Mouse (Mus musculus): ENCODE measurements around the gene Twsg1. TPM values are rescaled to one million over a fixed set of nuclear protein-coding genes. Genes with fewer than 3 reads are reported as not detected.
A peak's percentile ranks its signal among the peaks of the same experiment; 100 is the strongest.

Twsg1 gene
- polyA plus RNA-seq, 1 experiment from 2014 or later = 112 TPM

GRCm38 (mm10) chr17:65959011-65959410, 8.0 kb upstream of the Twsg1 start:
- Histone ChIP-seq H3K4me2 (ENCODE audit: low read length) (no peak overlapping the region), H3K9ac (ENCODE audit: low read depth, low read length) (no peak overlapping the region), H3K36me3 (ENCODE audit: insufficient read depth, low read length) (no peaks in the 10 kb centered on the region), H3K27ac (no peak overlapping the region), H3K4me3 (replicated peaks; ENCODE audit: low read depth, low read length) (no peak overlapping the region), H3K4me1 (replicated peaks; ENCODE audit: insufficient read depth, low read length) (no peaks in the 10 kb centered on the region), H3K27me3 (ENCODE audit: insufficient read depth, low read length) (no peaks in the 10 kb centered on the region), H3K9me3 (replicated peaks; ENCODE audit: low read length) (no peaks in the 10 kb centered on the region)
- WGBS = 29% methylated on average over 3 of the region's 3 CpGs
- ATAC-seq (replicated peaks; ENCODE audit: low FRiP score, low read depth) (no peak), DNase-seq (ENCODE audit: low spot score) (no peak)
- no peak for TF ChIP-seq CTCF (IDR thresholded peaks at IDR 0.05; ENCODE audit: low read depth)

- no peaks in the 10 kb centered on the region for H3K4me1 ChIP-seq (replicated peaks; ENCODE audit: insufficient read depth, low read length)
- no peaks in the 10 kb centered on the region for H3K36me3 ChIP-seq (ENCODE audit: insufficient read depth, low read length)
- DNase-seq (ENCODE audit: low spot score) = peak; percentile 23
- H3K9ac ChIP-seq (ENCODE audit: low read depth, low read length) = no peak overlapping the region
- no peak for ATAC-seq (replicated peaks; ENCODE audit: low FRiP score, low read depth)
- no peaks in the 10 kb centered on the region for H3K27me3 ChIP-seq (ENCODE audit: insufficient read depth, low read length)
- no peak for TF ChIP-seq CTCF (IDR thresholded peaks at IDR 0.05; ENCODE audit: low read depth)
- H3K27ac ChIP-seq = no peak overlapping the region
- WGBS = 71% methylated on average over 1 of the region's 1 CpGs
- no peak overlapping the region for H3K4me2 ChIP-seq (ENCODE audit: low read length)
- no peaks in the 10 kb centered on the region for H3K9me3 ChIP-seq (replicated peaks; ENCODE audit: low read length)
- H3K4me3 ChIP-seq (replicated peaks; ENCODE audit: low read depth, low read length) = no peak overlapping the region
Observed at GRCm38 (mm10) chr17:65958366-65958765, 7.3 kb upstream of the Twsg1 start.

GRCm38 (mm10) chr17:65957782-65958325, 6.8 kb upstream of the Twsg1 start:
- Histone ChIP-seq H3K9me3 (replicated peaks; ENCODE audit: low read length) (no peaks in the 10 kb centered on the region), H3K4me3 (replicated peaks; ENCODE audit: low read depth, low read length) (no peak overlapping the region), H3K9ac (ENCODE audit: low read depth, low read length) (no peak overlapping the region), H3K4me2 (ENCODE audit: low read length) (no peak overlapping the region), H3K36me3 (ENCODE audit: insufficient read depth, low read length) (no peaks in the 10 kb centered on the region), H3K4me1 (replicated peaks; ENCODE audit: insufficient read depth, low read length) (no peaks in the 10 kb centered on the region), H3K27me3 (ENCODE audit: insufficient read depth, low read length) (no peaks in the 10 kb centered on the region), H3K27ac (0 out of 2 replicates have a peak overlapping the region, but pooled peaks have one; percentile 44)
- DNase-seq (ENCODE audit: low spot score) (peak; percentile 33), ATAC-seq (replicated peaks; ENCODE audit: low FRiP score, low read depth) (no peak)
- TF ChIP-seq CTCF (IDR thresholded peaks at IDR 0.05; ENCODE audit: low read depth) = no peak
- WGBS = 64% methylated on average over 8 of the region's 8 CpGs

GRCm38 (mm10) chr17:65956993-65957781, 6.2 kb upstream of the Twsg1 start:
- TF ChIP-seq CTCF (IDR thresholded peaks at IDR 0.05; ENCODE audit: low read depth) = no peak
- H3K4me1 ChIP-seq (replicated peaks; ENCODE audit: insufficient read depth, low read length) = no peaks in the 10 kb centered on the region
- no peak overlapping the region for H3K4me3 ChIP-seq (replicated peaks; ENCODE audit: low read depth, low read length)
- WGBS = 46% methylated on average over 14 of the region's 14 CpGs
- H3K9me3 ChIP-seq (replicated peaks; ENCODE audit: low read length) = no peaks in the 10 kb centered on the region
- ATAC-seq (replicated peaks; ENCODE audit: low FRiP score, low read depth) (0 out of 2 replicates have a peak, but pooled peaks have one; percentile 26), DNase-seq (ENCODE audit: low spot score) (peak; percentile 71)
- no peaks in the 10 kb centered on the region for H3K27me3 ChIP-seq (ENCODE audit: insufficient read depth, low read length)
- no peak overlapping the region for H3K9ac ChIP-seq (ENCODE audit: low read depth, low read length)
- peak overlapping the region; percentile 60; the same call in 1 of the 2 replicates for H3K27ac ChIP-seq
- H3K4me2 ChIP-seq (ENCODE audit: low read length) = no peak overlapping the region
- no peaks in the 10 kb centered on the region for H3K36me3 ChIP-seq (ENCODE audit: insufficient read depth, low read length)

GRCm38 (mm10) chr17:65956140-65956539, 5.1 kb upstream of the Twsg1 start:
- no peak overlapping the region for H3K4me3 ChIP-seq (replicated peaks; ENCODE audit: low read depth, low read length)
- H3K36me3 ChIP-seq (ENCODE audit: insufficient read depth, low read length) = no peaks in the 10 kb centered on the region
- no peak for TF ChIP-seq CTCF (IDR thresholded peaks at IDR 0.05; ENCODE audit: low read depth)
- no peak overlapping the region for H3K27ac ChIP-seq
- H3K9me3 ChIP-seq (replicated peaks; ENCODE audit: low read length) = no peaks in the 10 kb centered on the region
- ATAC-seq (replicated peaks; ENCODE audit: low FRiP score, low read depth) (no peak), DNase-seq (ENCODE audit: low spot score) (no peak)
- 92% methylated on average over 3 of the region's 3 CpGs for WGBS
- H3K4me2 ChIP-seq (ENCODE audit: low read length) = no peak overlapping the region
- no peaks in the 10 kb centered on the region for H3K4me1 ChIP-seq (replicated peaks; ENCODE audit: insufficient read depth, low read length)
- H3K9ac ChIP-seq (ENCODE audit: low read depth, low read length) = no peak overlapping the region
- H3K27me3 ChIP-seq (ENCODE audit: insufficient read depth, low read length) = no peaks in the 10 kb centered on the region

GRCm38 (mm10) chr17:65953959-65954358, 2.9 kb upstream of the Twsg1 start:
- Histone ChIP-seq H3K4me3 (replicated peaks; ENCODE audit: low read depth, low read length) (no peak overlapping the region), H3K4me2 (ENCODE audit: low read length) (no peak overlapping the region), H3K27me3 (ENCODE audit: insufficient read depth, low read length) (no peaks in the 10 kb centered on the region), H3K9ac (ENCODE audit: low read depth, low read length) (no peak overlapping the region), H3K27ac (no peak overlapping the region), H3K9me3 (replicated peaks; ENCODE audit: low read length) (no peaks in the 10 kb centered on the region), H3K4me1 (replicated peaks; ENCODE audit: insufficient read depth, low read length) (0 out of 2 replicates have a peak, but pooled peaks cover 4% of the 10 kb centered on the region), H3K36me3 (ENCODE audit: insufficient read depth, low read length) (no peaks in the 10 kb centered on the region)
- ATAC-seq (replicated peaks; ENCODE audit: low FRiP score, low read depth) (no peak), DNase-seq (ENCODE audit: low spot score) (no peak)
- 63% methylated on average over 4 of the region's 4 CpGs for WGBS
- TF ChIP-seq CTCF (IDR thresholded peaks at IDR 0.05; ENCODE audit: low read depth) = no peak
